Mouse (Mus musculus) hindbrain, postnatal 0 days (tissue): Measurements from ENCODE around the gene Samd5. TPM values are rescaled to one million over a fixed set of nuclear protein-coding genes. Genes with fewer than 3 reads are reported as not detected.

Source experiments
- ATAC-seq: fragments of 200-750 bp; cut with Nextera tagmentation; 2 replicates; pipeline ENCODE4 v1.8.0; 2017; ENCODE audit warnings: mild to moderate bottlenecking, moderate TSS enrichment, moderate library complexity
- DNase-seq: peaks from one replicate; pipeline ENCODE4 v3.0.0-alpha.2; 2015; ENCODE audit warnings: low spot score
- H3K27ac ChIP-seq: fragments of 300-500 bp; sonication (generic); 2 replicates; pipeline ENCODE4 v1.5.1; 2014; ENCODE audit warnings: mild to moderate bottlenecking
- H3K27me3 ChIP-seq: fragments of 300-500 bp; sonication (generic); 2 replicates; pipeline ENCODE4 v1.6.1; 2014; ENCODE audit warnings: low read length, mixed read lengths; ENCODE audit not compliant: insufficient read depth
- H3K36me3 ChIP-seq: fragments of 300-500 bp; sonication (generic); 2 replicates; pipeline ENCODE4 v1.6.1; 2014; ENCODE audit warnings: low read length, mixed read lengths; ENCODE audit not compliant: insufficient read depth
- H3K4me1 ChIP-seq: fragments of 300-500 bp; sonication (generic); 2 replicates; pipeline ENCODE4 v1.6.1; 2014; ENCODE audit warnings: antibody characterized with exemption, low read length, mixed read lengths; ENCODE audit not compliant: insufficient read depth
- H3K4me2 ChIP-seq: fragments of 300-500 bp; sonication (generic); 2 replicates; pipeline ENCODE4 v1.6.1; 2014; ENCODE audit warnings: low read depth, mild to moderate bottlenecking, low read length, moderate library complexity, mixed read lengths
- H3K4me3 ChIP-seq: fragments of 300-500 bp; sonication (generic); 2 replicates; pipeline ENCODE4 v1.5.1; 2014; ENCODE audit warnings: low read length
- H3K9ac ChIP-seq: fragments of 300-500 bp; sonication (generic); replicated peaks from 2 replicates; pipeline ENCODE4 v1.6.1; 2014; ENCODE audit warnings: mild to moderate bottlenecking, low read length, moderate library complexity, mixed read lengths
- H3K9me3 ChIP-seq: fragments of 300-500 bp; sonication (generic); 2 replicates; pipeline ENCODE4 v1.6.1; 2016; ENCODE audit warnings: low read length, mixed read lengths
- CTCF ChIP-seq: IDR thresholded peaks from 2 replicates; pipeline ENCODE4 v1.5.1; 2016; ENCODE audit warnings: antibody characterized with exemption, control low read depth, low read depth
- WGBS: fragments of 180-500 bp; shearing (Covaris S2); extraction: QIAGEN DNeasy Blood & Tissue Kit; methylation state at CpG from one replicate; pipeline ENCODE4 v1.1.7; 2014; 5-methylcytosine and 5-hydroxymethylcytosine counted together
- polyA plus RNA-seq: library from polyadenylated mRNA; unstranded; fragments of >200 nt; fragmentation: Nextera tagmentation; extraction: Ambion mirVana; gene quantifications from 2 replicates; pipeline ENCODE4 v1.2.1, GENCODE M21; 2015
- total RNA-seq: library from RNA; depleted of rRNA; stranded (reverse); fragments of >200 nt; gene quantifications from 2 replicates; pipeline ENCODE4 v1.2.3, GENCODE M21; 2014; rRNA removed

Samd5 gene
- total and polyA plus RNA-seq, 2 experiments from 2014 or later = 3.2 to 7.9 TPM

- DNase-seq (no peak), ATAC-seq (no peak)
- Histone ChIP-seq H3K27me3 (no peaks in the 10 kb centered on the region), H3K27ac (no peak overlapping the region), H3K4me3 (no peak overlapping the region), H3K4me1 (no peaks in the 10 kb centered on the region), H3K9me3 (no peaks in the 10 kb centered on the region), H3K4me2 (no peak overlapping the region), H3K36me3 (no peaks in the 10 kb centered on the region), H3K9ac (no peak overlapping the region)
- TF ChIP-seq CTCF = no peak
- 84% methylated on average over 5 of the region's 5 CpGs for WGBS
These were observed 88.7 kb downstream of the Samd5 start for GRCm38 (mm10) chr10:9586328-9586727.

- 85% methylated on average over 5 of the region's 5 CpGs for WGBS
- no peaks in the 10 kb centered on the region for H3K36me3 ChIP-seq
- no peaks in the 10 kb centered on the region for H3K4me1 ChIP-seq
- H3K9me3 ChIP-seq = no peaks in the 10 kb centered on the region
- no peak overlapping the region for H3K27ac ChIP-seq
- ATAC-seq (no peak), DNase-seq (no peak)
- no peak overlapping the region for H3K4me2 ChIP-seq
- no peak overlapping the region for H3K9ac ChIP-seq
- no peak for TF ChIP-seq CTCF
- H3K27me3 ChIP-seq = no peaks in the 10 kb centered on the region
- H3K4me3 ChIP-seq = no peak overlapping the region
These were observed 95.6 kb downstream of the Samd5 start for GRCm38 (mm10) chr10:9579374-9579773.

- no peak overlapping the region for H3K4me2 ChIP-seq
- ATAC-seq (peak; percentile 32; the same call in 1 of the 2 replicates), DNase-seq (peak; percentile 30)
- H3K9ac ChIP-seq = no peak overlapping the region
- no peaks in the 10 kb centered on the region for H3K27me3 ChIP-seq
- no peaks in the 10 kb centered on the region for H3K36me3 ChIP-seq
- H3K9me3 ChIP-seq = no peaks in the 10 kb centered on the region
- H3K4me1 ChIP-seq = no peaks in the 10 kb centered on the region
- TF ChIP-seq CTCF = peak; percentile 64
- H3K27ac ChIP-seq = no peak overlapping the region
- H3K4me3 ChIP-seq = no peak overlapping the region
- 34% methylated on average over 4 of the region's 4 CpGs for WGBS
These were observed 99.4 kb downstream of the Samd5 start for GRCm38 (mm10) chr10:9575605-9576004.

- Histone ChIP-seq H3K36me3 (no peaks in the 10 kb centered on the region), H3K27ac (no peak overlapping the region), H3K4me1 (no peaks in the 10 kb centered on the region), H3K4me3 (no peak overlapping the region), H3K27me3 (no peaks in the 10 kb centered on the region), H3K9me3 (no peaks in the 10 kb centered on the region), H3K9ac (no peak overlapping the region), H3K4me2 (no peak overlapping the region)
- TF ChIP-seq CTCF = no peak
- ATAC-seq (no peak), DNase-seq (no peak)
- 90% methylated on average over 4 of the region's 4 CpGs for WGBS
These were observed 100.9 kb downstream of the Samd5 start for GRCm38 (mm10) chr10:9574135-9574534.

Other genes with a start within 250 kb of the Samd5 start
- 41.7 and 51.4 TPM in 2 replicates for gene Stxbp5, start 225.9 kb upstream of the Samd5 start, total RNA-seq
- gene Stxbp5, start 225.9 kb upstream of the Samd5 start, polyA plus RNA-seq = 6.8 and 8.2 TPM in 2 replicates